Mouse (Mus musculus) bone marrow macrophage, adult 2 months (primary cell): ENCODE results near the gene Pacs1. TPM values are rescaled to one million over a fixed set of nuclear protein-coding genes. Genes with fewer than 3 reads are reported as not detected.
"Not testable (repeated sequence)": the region's sequence is repeated elsewhere in the genome, so short reads cannot be mapped to it uniquely, and the experiment has no call there.

Source experiments
- H3K27ac ChIP-seq: 2 replicates; pipeline ENCODE4 v1.5.1; 2012; ENCODE audit warnings: low read depth, low read length; ENCODE audit not compliant: insufficient read depth
- H3K4me1 ChIP-seq: 2 replicates; pipeline ENCODE4 v1.6.1; 2012; ENCODE audit warnings: low read length; ENCODE audit not compliant: control insufficient read depth, insufficient read depth
- H3K4me3 ChIP-seq: 2 replicates; pipeline ENCODE4 v1.5.1; 2012; ENCODE audit warnings: mild to moderate bottlenecking, low read length, moderate library complexity; ENCODE audit not compliant: insufficient read depth
- CTCF ChIP-seq: IDR thresholded peaks from 2 replicates; pipeline ENCODE4 v1.5.1; 2012; ENCODE audit warnings: low read depth, mild to moderate bottlenecking, low read length, moderate library complexity
- POLR2A ChIP-seq: IDR thresholded peaks from 2 replicates; pipeline ENCODE4 v1.6.1; 2012; ENCODE audit warnings: mild to moderate bottlenecking, low read depth, low read length, borderline replicate concordance
- polyA plus RNA-seq: library from polyadenylated mRNA; stranded (reverse); fragments of >200 nt; gene quantifications from 2 replicates; pipeline ENCODE4 v1.2.4, GENCODE M21; 2012; ENCODE audit not compliant: missing spikeins, insufficient read depth, insufficient read length

Pacs1 gene
- polyA plus RNA-seq, 1 experiment, result 32.7 TPM

GRCm38 (mm10) chr19:5089324-5089723 is 183.6 kb downstream of the Pacs1 start:
- Histone ChIP-seq H3K4me1 (peaks cover 20% of the 10 kb centered on the region), H3K4me3 (peak overlapping the region; percentile 91), H3K27ac (no peak overlapping the region)
- no peak for TF ChIP-seq POLR2A
- no peak for TF ChIP-seq CTCF

- peak within 1 kb of the TSS; percentile 91 for H3K4me3 ChIP-seq
- peak within 1 kb of the TSS; percentile 50 for H3K27ac ChIP-seq
- peaks cover 14% of the 10 kb centered on the region for H3K4me1 ChIP-seq
- TF ChIP-seq POLR2A, result no peak
- no peak for TF ChIP-seq CTCF
These were observed 184.8 kb downstream of the Pacs1 start, which contains the start of gene Yif1a for GRCm38 (mm10) chr19:5087884-5088728. Gene Yif1a, plus strand, starts transcription at chr19:5088538.

DNA sequence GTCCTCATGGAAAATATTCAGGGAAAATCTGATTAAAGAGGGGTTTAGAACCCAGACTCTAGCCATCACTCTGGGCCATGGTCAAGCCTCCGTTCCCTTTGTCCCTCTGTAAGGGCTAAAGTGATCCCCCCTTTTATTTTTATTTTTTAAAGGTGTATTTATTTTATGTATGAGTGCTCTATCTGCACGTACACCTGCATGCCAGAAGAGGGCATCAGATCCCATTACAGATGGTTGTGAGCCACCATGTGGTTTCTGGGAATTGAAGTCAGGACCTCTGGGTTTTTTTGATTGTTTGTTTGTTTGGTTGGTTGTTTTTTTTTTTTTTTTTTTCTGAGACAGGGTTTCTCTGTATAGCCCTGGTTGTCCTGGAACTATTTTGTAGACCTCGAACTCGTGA is 186.4 kb downstream of the Pacs1 start:
- not testable (repeated sequence) for H3K27ac ChIP-seq, H3K4me3 ChIP-seq
- H3K4me1 ChIP-seq, result peaks cover 14% of the 10 kb centered on the region

GRCm38 (mm10) chr19:5085145-5085863 is 187.6 kb downstream of the Pacs1 start, which contains the start of gene Tmem151a:
Gene Tmem151a, minus strand, starts transcription at chr19:5085531.
- TF ChIP-seq CTCF, result no peak
- TF ChIP-seq POLR2A, result no peak
- H3K4me3 ChIP-seq, result peak within 1 kb of the TSS; percentile 65
- H3K27ac ChIP-seq, result no peak within 1 kb of the TSS
- peaks cover 14% of the 10 kb centered on the region for H3K4me1 ChIP-seq

- peaks cover 14% of the 10 kb centered on the region for H3K4me1 ChIP-seq
- TF ChIP-seq CTCF, result no peak
- TF ChIP-seq POLR2A, result no peak
- peak overlapping the region; percentile 65 for H3K4me3 ChIP-seq
- H3K27ac ChIP-seq, result no peak overlapping the region
These were observed 188.1 kb downstream of the Pacs1 start for GRCm38 (mm10) chr19:5084834-5085144.

GRCm38 (mm10) chr19:5083961-5084833 is 188.7 kb downstream of the Pacs1 start:
- Histone ChIP-seq H3K4me1 (peaks cover 11% of the 10 kb centered on the region), H3K4me3 (no peak overlapping the region), H3K27ac (no peak overlapping the region)
- TF ChIP-seq CTCF (no peak), POLR2A (no peak)

Other genes with a start within 250 kb of the Pacs1 start
- gene Slc29a2, start 249.3 kb downstream of the Pacs1 start, polyA plus RNA-seq, result 0.91 and 1.2 TPM in 2 replicates
- 23.3 and 30.4 TPM in 2 replicates for gene B4gat1, start 234.3 kb downstream of the Pacs1 start, polyA plus RNA-seq
- 1.6 and 2.2 TPM in 2 replicates for gene AC124502.3, start 234.2 kb downstream of the Pacs1 start, polyA plus RNA-seq
- 58.2 and 63.1 TPM in 2 replicates for gene Brms1, start 231.8 kb downstream of the Pacs1 start, polyA plus RNA-seq
- 1.0 and 1.7 TPM in 2 replicates for gene Rin1, start 222.6 kb downstream of the Pacs1 start, polyA plus RNA-seq
- 0.31 and 0.35 TPM in 2 replicates for gene Cd248, start 205.0 kb downstream of the Pacs1 start, polyA plus RNA-seq
- not detected in 2 replicates for gene Tmem151a, start 187.6 kb downstream of the Pacs1 start, polyA plus RNA-seq
- 33.2 and 34.1 TPM in 2 replicates for gene Yif1a, start 184.6 kb downstream of the Pacs1 start, polyA plus RNA-seq
- gene Cnih2, start 174.6 kb downstream of the Pacs1 start, polyA plus RNA-seq, result not detected in 2 replicates
- 120 and 142 TPM in 2 replicates for gene Rab1b, start 166.0 kb downstream of the Pacs1 start, polyA plus RNA-seq
- 13.8 and 14.8 TPM in 2 replicates for gene Klc2, start 154.6 kb downstream of the Pacs1 start, polyA plus RNA-seq
- gene Sf3b2, start 22.3 kb upstream of the Pacs1 start, polyA plus RNA-seq, result 141 and 143 TPM in 2 replicates
- gene Gal3st3, start 25.2 kb upstream of the Pacs1 start, polyA plus RNA-seq, result not detected in 2 replicates
- gene Catsper1, start 62.6 kb upstream of the Pacs1 start, polyA plus RNA-seq, result not detected in 2 replicates
- gene Cst6, start 76.5 kb upstream of the Pacs1 start, polyA plus RNA-seq, result not detected in 2 replicates
- gene Eif1ad, start 93.6 kb upstream of the Pacs1 start, polyA plus RNA-seq, result 20.8 and 26.3 TPM in 2 replicates
- gene Banf1, start 94.0 kb upstream of the Pacs1 start, polyA plus RNA-seq, result 102 and 103 TPM in 2 replicates
- gene Sart1, start 115.6 kb upstream of the Pacs1 start, polyA plus RNA-seq, result 103 and 110 TPM in 2 replicates
- not detected in 2 replicates for gene Tsga10ip, start 129.4 kb upstream of the Pacs1 start, polyA plus RNA-seq
- 160 and 167 TPM in 2 replicates for gene Drap1, start 151.9 kb upstream of the Pacs1 start, polyA plus RNA-seq
- gene AI837181, start 152.0 kb upstream of the Pacs1 start, polyA plus RNA-seq, result 47.5 and 53.7 TPM in 2 replicates
- 0.50 and 1.6 TPM in 2 replicates for gene Fosl1, start 174.4 kb upstream of the Pacs1 start, polyA plus RNA-seq
- 3.6 and 4.2 TPM in 2 replicates for gene Ccdc85b, start 184.8 kb upstream of the Pacs1 start, polyA plus RNA-seq
- 69.7 and 70.6 TPM in 2 replicates for gene Fibp, start 187.5 kb upstream of the Pacs1 start, polyA plus RNA-seq
- not detected in 2 replicates for gene Ctsw, start 195.4 kb upstream of the Pacs1 start, polyA plus RNA-seq
- gene Efemp2, start 200.8 kb upstream of the Pacs1 start, polyA plus RNA-seq, result 9.1 and 11.3 TPM in 2 replicates
- gene Mus81, start 215.3 kb upstream of the Pacs1 start, polyA plus RNA-seq, result 16.7 and 19.8 TPM in 2 replicates
- gene Cfl1, start 217.3 kb upstream of the Pacs1 start, polyA plus RNA-seq, result 1,898 and 2,021 TPM in 2 replicates
- 5.1 and 7.7 TPM in 2 replicates for gene 1700020D05Rik, start 230.7 kb upstream of the Pacs1 start, polyA plus RNA-seq
- 34.1 and 43.8 TPM in 2 replicates for gene Snx32, start 237.4 kb upstream of the Pacs1 start, polyA plus RNA-seq